Mouse (Mus musculus): ENCODE measurements around the gene Klkb1. TPM values are rescaled to one million over a fixed set of nuclear protein-coding genes. Genes with fewer than 3 reads are reported as not detected.

Klkb1 gene
- total RNA-seq, 2 experiments from 2014 or later, result 0.23 TPM; not detected in 1

Other genes starting within 250 kb of the Klkb1 start
- gene Mtnr1a, start 225.7 kb downstream of the Klkb1 start, total RNA-seq (2021), result not detected
- gene F11, start 32.8 kb downstream of the Klkb1 start, total RNA-seq (2021), result under 1 TPM in 1 of 2 experiments, not detected in 1; 0.34 TPM
- not detected for gene Gm45753, start 13.6 kb upstream of the Klkb1 start, total RNA-seq (2021)
- gene Cyp4v3, start 38.4 kb upstream of the Klkb1 start, total RNA-seq (2021), result 1 to 10 TPM; 1.3 to 1.6 TPM
- 1 to 10 TPM; 9.1 to 9.3 TPM for gene Fam149a, start 87.4 kb upstream of the Klkb1 start, total RNA-seq (2021)
- 1 to 10 TPM; 3.7 to 3.8 TPM for gene Tlr3, start 116.2 kb upstream of the Klkb1 start, total RNA-seq (2021)
- gene Sorbs2, start 212.9 kb upstream of the Klkb1 start, total RNA-seq (2021), result 10 to 100 TPM; 40.0 to 48.1 TPM